Mouse (Mus musculus) forebrain, embryonic 12.5 days (tissue): ENCODE data around the gene Trim32. TPM values are rescaled to one million over a fixed set of nuclear protein-coding genes. Genes with fewer than 3 reads are reported as not detected.

Experiments
- ATAC-seq: fragments of 200-750 bp; cut with Nextera tagmentation; 2 replicates; pipeline ENCODE4 v1.8.0; 2017; ENCODE audit warnings: moderate TSS enrichment; ENCODE audit not compliant: low FRiP score
- H3K27ac ChIP-seq: fragments of 300-500 bp; sonication (generic); 2 replicates; pipeline ENCODE4 v1.5.1; 2016; ENCODE audit warnings: mild to moderate bottlenecking
- H3K27me3 ChIP-seq: fragments of 300-500 bp; sonication (generic); 2 replicates; pipeline ENCODE4 v1.6.1; 2016; ENCODE audit warnings: mild to moderate bottlenecking
- H3K36me3 ChIP-seq: fragments of 300-500 bp; sonication (generic); replicated peaks from 2 replicates; pipeline ENCODE4 v1.6.1; 2016; ENCODE audit warnings: mild to moderate bottlenecking
- H3K4me1 ChIP-seq: fragments of 300-500 bp; sonication (generic); 2 replicates; pipeline ENCODE4 v1.6.1; 2016
- H3K4me2 ChIP-seq: fragments of 300-500 bp; sonication (generic); 2 replicates; pipeline ENCODE4 v1.6.1; 2016; ENCODE audit warnings: mild to moderate bottlenecking, moderate library complexity
- H3K4me3 ChIP-seq: fragments of 300-500 bp; sonication (generic); replicated peaks from 2 replicates; pipeline ENCODE4 v1.5.1; 2016; ENCODE audit warnings: mild to moderate bottlenecking
- H3K9ac ChIP-seq: fragments of 300-500 bp; sonication (generic); 2 replicates; pipeline ENCODE4 v1.6.1; 2016; ENCODE audit warnings: mild to moderate bottlenecking
- H3K9me3 ChIP-seq: fragments of 300-500 bp; sonication (generic); 2 replicates; pipeline ENCODE4 v1.6.1; 2016
- WGBS: fragments of 180-500 bp; shearing (Covaris S2); methylation state at CpG from one replicate; pipeline ENCODE4 v1.1.7; 2016; 5-methylcytosine and 5-hydroxymethylcytosine counted together
- polyA plus RNA-seq: library from polyadenylated mRNA; unstranded; fragments of >200 nt; fragmentation: Nextera tagmentation; extraction: Ambion mirVana; gene quantifications from 2 replicates; pipeline ENCODE4 v1.2.1, GENCODE M21; 2016

Gene Trim32
- polyA plus RNA-seq: 74.1 and 86.1 TPM in 2 replicates

GRCm38 (mm10) chr4:65604504-65605150 is at the start of gene Trim32:
Gene Trim32 (plus strand): TSS chr4:65604986.
- peak within 1 kb of the TSS; percentile 79 for H3K9ac ChIP-seq
- peaks cover 25% of the 10 kb centered on the region for H3K4me1 ChIP-seq
- WGBS: 2% methylated on average over 33 of the region's 33 CpGs
- peak; percentile 98 for ATAC-seq
- peak within 1 kb of the TSS; percentile 56; the same call in 1 of the 2 replicates for H3K27ac ChIP-seq
- H3K27me3 ChIP-seq: no peaks in the 10 kb centered on the region
- H3K4me2 ChIP-seq: peak within 1 kb of the TSS; percentile 66
- H3K36me3 ChIP-seq: no peaks in the 10 kb centered on the region
- no peaks in the 10 kb centered on the region for H3K9me3 ChIP-seq
- H3K4me3 ChIP-seq: peak within 1 kb of the TSS; percentile 66

- Histone ChIP-seq H3K9ac (no peak overlapping the region), H3K27ac (no peak overlapping the region)
- WGBS: 57% methylated on average over 4 of the region's 4 CpGs
Observed at GRCm38 (mm10) chr4:65565493-65565892, 39.3 kb upstream of the Trim32 start.

GRCm38 (mm10) chr4:65580254-65580653 is 24.5 kb upstream of the Trim32 start:
- no peaks in the 10 kb centered on the region for H3K4me1 ChIP-seq
- H3K4me2 ChIP-seq: no peak overlapping the region
- no peak overlapping the region for H3K27ac ChIP-seq
- 59% methylated on average over 1 of the region's 1 CpGs for WGBS
- no peak overlapping the region for H3K9ac ChIP-seq
- H3K27me3 ChIP-seq: no peaks in the 10 kb centered on the region
- no peak overlapping the region for H3K4me3 ChIP-seq
- no peaks in the 10 kb centered on the region for H3K9me3 ChIP-seq
- ATAC-seq: no peak
- no peaks in the 10 kb centered on the region for H3K36me3 ChIP-seq

More at GRCm38 (mm10) chr4:65565493-65565892, 39.3 kb upstream of the Trim32 start:
- H3K9me3 ChIP-seq: no peaks in the 10 kb centered on the region
- H3K27me3 ChIP-seq: no peaks in the 10 kb centered on the region
- ATAC-seq: no peak
- no peak overlapping the region for H3K4me2 ChIP-seq
- no peaks in the 10 kb centered on the region for H3K36me3 ChIP-seq
- H3K4me3 ChIP-seq: no peak overlapping the region
- no peaks in the 10 kb centered on the region for H3K4me1 ChIP-seq

GRCm38 (mm10) chr4:65586947-65587346 is 17.8 kb upstream of the Trim32 start:
- no peaks in the 10 kb centered on the region for H3K27me3 ChIP-seq
- no peaks in the 10 kb centered on the region for H3K9me3 ChIP-seq
- H3K4me3 ChIP-seq: no peak overlapping the region
- no peak overlapping the region for H3K9ac ChIP-seq
- no peak overlapping the region for H3K27ac ChIP-seq
- ATAC-seq: no peak
- H3K4me1 ChIP-seq: no peaks in the 10 kb centered on the region
- WGBS: 42% methylated on average over 5 of the region's 5 CpGs
- H3K4me2 ChIP-seq: no peak overlapping the region
- H3K36me3 ChIP-seq: no peaks in the 10 kb centered on the region

GRCm38 (mm10) chr4:65589780-65590179 is 15.0 kb upstream of the Trim32 start:
- Histone ChIP-seq H3K4me2 (no peak overlapping the region), H3K27ac (no peak overlapping the region), H3K9me3 (no peaks in the 10 kb centered on the region), H3K27me3 (no peaks in the 10 kb centered on the region), H3K4me3 (no peak overlapping the region), H3K36me3 (no peaks in the 10 kb centered on the region), H3K4me1 (no peaks in the 10 kb centered on the region), H3K9ac (no peak overlapping the region)
- peak; percentile 73 for ATAC-seq

GRCm38 (mm10) chr4:65594601-65595369 is 10.0 kb upstream of the Trim32 start:
- Histone ChIP-seq H3K36me3 (no peaks in the 10 kb centered on the region), H3K9me3 (no peaks in the 10 kb centered on the region), H3K27ac (no peak overlapping the region), H3K4me1 (no peaks in the 10 kb centered on the region), H3K9ac (no peak overlapping the region), H3K4me3 (no peak overlapping the region), H3K27me3 (no peaks in the 10 kb centered on the region), H3K4me2 (no peak overlapping the region)
- no peak for ATAC-seq
- WGBS: 79% methylated on average over 5 of the region's 5 CpGs

- Histone ChIP-seq H3K4me1 (peaks cover 28% of the 10 kb centered on the region), H3K27ac (peak overlapping the region; percentile 56; the same call in 1 of the 2 replicates), H3K4me3 (peak overlapping the region; percentile 66), H3K27me3 (no peaks in the 10 kb centered on the region), H3K9me3 (no peaks in the 10 kb centered on the region), H3K36me3 (no peaks in the 10 kb centered on the region), H3K9ac (peak overlapping the region; percentile 79), H3K4me2 (peak overlapping the region; percentile 66)
- 1% methylated on average over 21 of the region's 21 CpGs for WGBS
- ATAC-seq: peak; percentile 88
Observed at GRCm38 (mm10) chr4:65605151-65605702, 441 bp downstream of the Trim32 start.

GRCm38 (mm10) chr4:65607184-65607631 is 2.4 kb downstream of the Trim32 start:
- Histone ChIP-seq H3K9me3 (no peaks in the 10 kb centered on the region), H3K27me3 (no peaks in the 10 kb centered on the region), H3K4me3 (no peak overlapping the region), H3K4me2 (no peak overlapping the region), H3K36me3 (no peaks in the 10 kb centered on the region), H3K4me1 (peaks cover 33% of the 10 kb centered on the region), H3K9ac (no peak overlapping the region), H3K27ac (no peak overlapping the region)
- no peak for ATAC-seq
- 88% methylated on average over 10 of the region's 10 CpGs for WGBS

GRCm38 (mm10) chr4:65608112-65608511 is 3.3 kb downstream of the Trim32 start:
- peaks cover 4% of the 10 kb centered on the region for H3K36me3 ChIP-seq
- no peaks in the 10 kb centered on the region for H3K27me3 ChIP-seq
- no peak overlapping the region for H3K4me2 ChIP-seq
- H3K4me1 ChIP-seq: peaks cover 33% of the 10 kb centered on the region
- H3K4me3 ChIP-seq: no peak overlapping the region
- H3K9ac ChIP-seq: no peak overlapping the region
- no peak for ATAC-seq
- H3K27ac ChIP-seq: no peak overlapping the region
- no peaks in the 10 kb centered on the region for H3K9me3 ChIP-seq
- WGBS: 94% methylated on average over 4 of the region's 4 CpGs

GRCm38 (mm10) chr4:65610329-65610728 is 5.5 kb downstream of the Trim32 start:
- no peak overlapping the region for H3K9ac ChIP-seq
- ATAC-seq: no peak
- H3K27ac ChIP-seq: no peak overlapping the region
- WGBS: 96% methylated on average over 5 of the region's 5 CpGs
- H3K9me3 ChIP-seq: 0 out of 2 replicates have a peak, but pooled peaks cover 4% of the 10 kb centered on the region
- H3K4me2 ChIP-seq: no peak overlapping the region
- no peak overlapping the region for H3K4me3 ChIP-seq
- peaks cover 26% of the 10 kb centered on the region for H3K36me3 ChIP-seq
- no peaks in the 10 kb centered on the region for H3K27me3 ChIP-seq
- peaks cover 29% of the 10 kb centered on the region for H3K4me1 ChIP-seq

GRCm38 (mm10) chr4:65610896-65611295 is 6.1 kb downstream of the Trim32 start:
- no peak overlapping the region for H3K4me2 ChIP-seq
- 77% methylated on average over 6 of the region's 6 CpGs for WGBS
- H3K27ac ChIP-seq: no peak overlapping the region
- peaks cover 24% of the 10 kb centered on the region for H3K4me1 ChIP-seq
- no peak overlapping the region for H3K4me3 ChIP-seq
- peaks cover 32% of the 10 kb centered on the region for H3K36me3 ChIP-seq
- no peak overlapping the region for H3K9ac ChIP-seq
- ATAC-seq: no peak
- no peaks in the 10 kb centered on the region for H3K27me3 ChIP-seq
- 0 out of 2 replicates have a peak, but pooled peaks cover 4% of the 10 kb centered on the region for H3K9me3 ChIP-seq

GRCm38 (mm10) chr4:65613135-65613534 is 8.3 kb downstream of the Trim32 start:
- no peak for ATAC-seq
- Histone ChIP-seq H3K27ac (no peak overlapping the region), H3K27me3 (no peaks in the 10 kb centered on the region), H3K36me3 (peaks cover 52% of the 10 kb centered on the region), H3K4me3 (no peak overlapping the region), H3K4me1 (peaks cover 8% of the 10 kb centered on the region; the same call in 1 of the 2 replicates), H3K9ac (no peak overlapping the region), H3K9me3 (0 out of 2 replicates have a peak, but pooled peaks cover 4% of the 10 kb centered on the region), H3K4me2 (no peak overlapping the region)
- 97% methylated on average over 14 of the region's 14 CpGs for WGBS
